12 mouse cellular contexts compared by ENCODE assay signal in the genomic region with DNA sequence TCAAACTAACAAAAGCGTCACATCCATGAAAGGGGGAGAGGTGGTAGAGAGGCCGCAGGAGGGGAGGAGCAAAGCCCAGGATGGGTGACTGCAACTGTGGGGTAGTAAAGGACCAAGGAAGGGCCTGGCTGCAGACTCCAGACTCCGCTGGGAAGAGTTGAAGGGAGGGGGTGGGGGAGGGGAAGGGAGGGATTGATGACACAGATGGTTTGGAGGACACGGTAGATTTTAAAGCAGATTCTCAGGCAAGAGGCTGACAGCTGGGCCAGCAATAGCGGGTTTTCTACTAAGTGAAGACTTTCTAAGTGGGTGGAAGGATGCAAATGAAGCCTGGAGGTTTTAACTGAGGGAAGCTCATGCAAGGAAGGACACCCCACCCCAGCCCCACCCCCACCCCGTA. TPM values are rescaled to one million over a fixed set of nuclear protein-coding genes. Genes with fewer than 3 reads are reported as not detected.
A peak's percentile ranks its signal among the peaks of the same experiment; 100 is the strongest.
DNase-seq lines count a peak whose midpoint lies in the region; ATAC-seq and TF ChIP-seq lines count a peak whose summit lies in the region.
"Had no signal": no experiment of that assay in that cellular context is flagged by ENCODE, and none has a peak within 500 bp of the region (broad histone marks: within the 10 kb centered on the region; RNA-seq: fewer than 3 reads in every experiment).

No protein-coding gene starts in this region.

- H3K27ac ChIP-seq in liver, embryonic 12.5 days = no peak overlapping the region
- H3K27ac ChIP-seq in liver, embryonic 11.5 days (ENCODE audit: low read depth, low read length) = no peak overlapping the region
- H3K27ac ChIP-seq in liver, embryonic 14.5 days = no peak overlapping the region
- H3K27ac ChIP-seq: macrophage had no signal

- H3K9me3 ChIP-seq in erythroblast, embryonic 14.5 days (ENCODE audit: control insufficient read depth, low read length) = no peaks in the 10 kb centered on the region
- no peaks in the 10 kb centered on the region for H3K9me3 ChIP-seq in liver, embryonic 12.5 days (replicated peaks)
- no peaks in the 10 kb centered on the region for H3K9me3 ChIP-seq in liver, embryonic 11.5 days (ENCODE audit: control insufficient read depth, low read length)
- no peaks in the 10 kb centered on the region for H3K9me3 ChIP-seq in liver, embryonic 14.5 days (ENCODE audit: control insufficient read depth, low read length)

- ATAC-seq in erythroblast, adult 5-6 weeks (replicated peaks; ENCODE audit: low FRiP score, poor library complexity, severe bottlenecking) = no peak
- ATAC-seq in liver, embryonic 12.5 days = no peak
- no peak for ATAC-seq in liver, embryonic 11.5 days (replicated peaks; ENCODE audit: low FRiP score)
- ATAC-seq in liver, embryonic 14.5 days (ENCODE audit: insufficient read depth) = no peak

- WGBS in liver, embryonic 12.5 days (ENCODE audit: insufficient replicate concordance) = 65% methylated on average over 6 of the region's 6 CpGs
- 43% methylated on average over 6 of the region's 6 CpGs for WGBS in liver, embryonic 11.5 days
- WGBS in liver, embryonic 14.5 days (ENCODE audit: insufficient replicate concordance) = 65% methylated on average over 6 of the region's 6 CpGs

- no peak for TF ChIP-seq EP300 in liver, embryonic 14.5 days (IDR thresholded peaks at IDR 0.05; ENCODE audit: low read depth)

- no peak overlapping the region for H3K9ac ChIP-seq in liver, embryonic 12.5 days
- no peak overlapping the region for H3K9ac ChIP-seq in liver, embryonic 11.5 days (ENCODE audit: low read depth, low read length)
- H3K9ac ChIP-seq in liver, embryonic 14.5 days (replicated peaks) = no peak overlapping the region

- H3K4me3 ChIP-seq in erythroblast, embryonic 14.5 days (replicated peaks) = peak overlapping the region; percentile 36
- peak overlapping the region; percentile 22; the same call in 1 of the 2 replicates for H3K4me3 ChIP-seq in liver, embryonic 12.5 days
- H3K4me3 ChIP-seq in liver, embryonic 11.5 days (ENCODE audit: low read depth, low read length) = no peak overlapping the region
- H3K4me3 ChIP-seq in liver, embryonic 14.5 days (ENCODE audit: insufficient read depth in 1 of 2, low read depth in 2 of 2, low read length in 2 of 2) = no peak overlapping the region

- DNase-seq in liver, embryonic 11.5 days (ENCODE audit: low spot score) = no peak
- DNase-seq in brain, adult 2 months (ENCODE audit: low read depth, low spot score) = peak; percentile 73
- no peak for DNase-seq in liver, embryonic 14.5 days (ENCODE audit: low read depth in 3 of 3, low spot score in 3 of 3)
- no peak for DNase-seq in testis, postnatal 14 days (ENCODE audit: low spot score)
- DNase-seq in urinary bladder, postnatal 14 days (ENCODE audit: low spot score) = no peak
- DNase-seq: cerebellum, postnatal 10 days; kidney, postnatal 25 days; thymus, postnatal 25 days had no signal

- H3K27me3 ChIP-seq in erythroblast, embryonic 14.5 days (ENCODE audit: control insufficient read depth) = no peaks in the 10 kb centered on the region
- H3K27me3 ChIP-seq in liver, embryonic 12.5 days (replicated peaks) = no peaks in the 10 kb centered on the region
- H3K27me3 ChIP-seq in liver, embryonic 11.5 days (replicated peaks; ENCODE audit: control insufficient read depth, insufficient read depth, low read length) = no peaks in the 10 kb centered on the region
- H3K27me3 ChIP-seq in liver, embryonic 14.5 days (ENCODE audit: control insufficient read depth, insufficient read depth, low read length) = no peaks in the 10 kb centered on the region

- peak overlapping the region; percentile 95 for H3K4me2 ChIP-seq in liver, embryonic 12.5 days
- no peak overlapping the region for H3K4me2 ChIP-seq in liver, embryonic 11.5 days
- peak overlapping the region; percentile 55 for H3K4me2 ChIP-seq in liver, embryonic 14.5 days (ENCODE audit: low read depth)

- peaks cover 90% of the 10 kb centered on the region for H3K36me3 ChIP-seq in erythroblast, embryonic 14.5 days (ENCODE audit: control insufficient read depth)
- peaks cover 79% of the 10 kb centered on the region for H3K36me3 ChIP-seq in liver, embryonic 12.5 days
- H3K36me3 ChIP-seq in liver, embryonic 11.5 days (ENCODE audit: control insufficient read depth, insufficient read depth, low read length) = peaks cover 31% of the 10 kb centered on the region; the same call in 1 of the 2 replicates
- peaks cover 69% of the 10 kb centered on the region for H3K36me3 ChIP-seq in liver, embryonic 14.5 days (replicated peaks; ENCODE audit: control insufficient read depth, insufficient read depth, low read depth)

- H3K4me1 ChIP-seq in erythroblast, embryonic 14.5 days (ENCODE audit: control insufficient read depth) = peaks cover 49% of the 10 kb centered on the region
- peaks cover 43% of the 10 kb centered on the region for H3K4me1 ChIP-seq in liver, embryonic 12.5 days
- H3K4me1 ChIP-seq in liver, embryonic 11.5 days (replicated peaks; ENCODE audit: control insufficient read depth, insufficient read depth, low read length) = peaks cover 13% of the 10 kb centered on the region
- H3K4me1 ChIP-seq in liver, embryonic 14.5 days (replicated peaks; ENCODE audit: control insufficient read depth in 2 of 2, insufficient read depth in 2 of 2, low read length in 1 of 2) = peaks cover 10 to 13% of the 10 kb centered on the region in 2 experiments

- no peak for TF ChIP-seq CTCF in liver, embryonic 14.5 days (IDR thresholded peaks at IDR 0.05; ENCODE audit: low read depth)

RNA-seq across cellular contexts. Expression of a gene that starts 4.3 kb away (rescaled TPM):
- 0.43 and 0.44 TPM in 2 replicates for polyA plus RNA-seq in erythroblast, embryonic 14.5 days (2012)
- total RNA-seq in erythroblast, adult 5-6 weeks (2015; ENCODE audit: low replicate concordance) = 5.8 and 20.1 TPM in 2 replicates
- 18.7 and 26.9 TPM in 2 replicates for total RNA-seq in erythroblast, adult 5-6 weeks (2017; ENCODE audit: low replicate concordance)
- 11.2 and 11.3 TPM in 2 replicates for polyA plus RNA-seq in liver, embryonic 12.5 days (2016; fragmentation: Nextera tagmentation; extraction: Ambion mirVana)
- polyA plus RNA-seq in liver, embryonic 11.5 days (2014; fragmentation: Nextera tagmentation; extraction: Ambion mirVana) = 9.3 and 11.3 TPM in 2 replicates
- 3.3 and 4.9 TPM in 2 replicates for polyA plus RNA-seq in liver, embryonic 14.5 days (2012; rRNA removed)
- 8.3 and 9.9 TPM in 2 replicates for polyA plus RNA-seq in liver, embryonic 14.5 days (2014; fragmentation: Nextera tagmentation; extraction: Ambion mirVana)

RNA-seq across cellular contexts. Expression of a gene that starts 55.4 kb away (rescaled TPM):
- polyA plus RNA-seq in erythroblast, embryonic 14.5 days (2012) = 0.07 and 0.09 TPM in 2 replicates
- 0.58 and 10.7 TPM in 2 replicates for total RNA-seq in erythroblast, adult 5-6 weeks (2015; ENCODE audit: low replicate concordance)
- total RNA-seq in erythroblast, adult 5-6 weeks (2017; ENCODE audit: low replicate concordance) = 3.9 and 6.7 TPM in 2 replicates
- 7.8 and 8.3 TPM in 2 replicates for polyA plus RNA-seq in liver, embryonic 12.5 days (2016; fragmentation: Nextera tagmentation; extraction: Ambion mirVana)
- 9.4 and 11.5 TPM in 2 replicates for polyA plus RNA-seq in liver, embryonic 11.5 days (2014; fragmentation: Nextera tagmentation; extraction: Ambion mirVana)
- 2.2 and 3.5 TPM in 2 replicates for polyA plus RNA-seq in liver, embryonic 14.5 days (2012; rRNA removed)
- 4.4 and 5.2 TPM in 2 replicates for polyA plus RNA-seq in liver, embryonic 14.5 days (2014; fragmentation: Nextera tagmentation; extraction: Ambion mirVana)

Comparison
In these comparisons a context has a peak if more than half of its experiments do, and no peak if none do; other contexts are left out.
1. H3K4me3 ChIP-seq: peak in erythroblast, embryonic 14.5 days (single experiment) and liver, embryonic 12.5 days (single experiment); none in liver, embryonic 11.5 days (single experiment) and liver, embryonic 14.5 days (0 of 2).